Mouse (Mus musculus): ENCODE data around the gene Pde9a.

DNA sequence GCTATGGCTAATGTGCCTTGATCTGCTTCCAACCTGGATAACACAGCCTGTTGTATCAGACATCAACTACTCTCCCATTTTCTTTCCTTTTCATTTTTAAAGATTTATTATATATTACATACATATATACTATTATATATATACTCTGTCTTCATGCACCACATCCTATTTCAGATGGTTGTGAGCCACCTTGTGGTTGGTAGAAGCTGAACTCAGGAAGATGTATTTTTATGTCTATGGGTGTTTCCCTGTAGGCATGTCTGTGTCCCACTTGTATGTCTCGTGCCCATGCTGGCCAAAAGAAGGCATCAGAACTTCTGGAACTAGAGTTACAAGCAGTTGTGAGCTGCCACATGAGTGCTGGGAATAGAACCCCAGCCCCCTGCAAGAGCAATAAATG, 62.5 kb downstream of the Pde9a start:
- TF ChIP-seq CTCF (IDR thresholded peaks at IDR 0.05; ENCODE audit: control insufficient read depth, insufficient read depth, insufficient read length) = no peak
- TF ChIP-seq MYOD1 (IDR thresholded peaks at IDR 0.05; ENCODE audit: control insufficient read depth, insufficient read length, low read depth) = no peak
- no peak for TF ChIP-seq USF1 (IDR thresholded peaks at IDR 0.05; ENCODE audit: low read depth)
- no peak for TF ChIP-seq MAX (IDR thresholded peaks at IDR 0.05)
- no peak for TF ChIP-seq FOSL1 (IDR thresholded peaks at IDR 0.05; ENCODE audit: insufficient read depth, low read length, poor library complexity, severe bottlenecking)
